Mouse (Mus musculus): Measurements from ENCODE around the gene Ric8b. TPM values are rescaled to one million over a fixed set of nuclear protein-coding genes. Genes with fewer than 3 reads are reported as not detected.
A peak's percentile ranks its signal among the peaks of the same experiment; 100 is the strongest.

Gene Ric8b
- polyA plus RNA-seq, 1 experiment from 2014 or later, result 31.0 TPM

GRCm38 (mm10) chr10:84997571-84998224 is 80.3 kb downstream of the Ric8b start:
- WGBS, result 68% methylated on average over 10 of the region's 10 CpGs
- peaks cover 16% of the 10 kb centered on the region; the same call in 1 of the 2 replicates for H3K4me1 ChIP-seq

GRCm38 (mm10) chr10:84998225-84998579 is 80.8 kb downstream of the Ric8b start:
- 83% methylated on average over 1 of the region's 1 CpGs for WGBS

More at GRCm38 (mm10) chr10:84997571-84998224, 80.3 kb downstream of the Ric8b start:
- Histone ChIP-seq H3K27ac (no peak overlapping the region), H3K9me3 (no peaks in the 10 kb centered on the region), H3K36me3 (replicated peaks) (peaks cover 12% of the 10 kb centered on the region), H3K4me2 (no peak overlapping the region), H3K9ac (no peak overlapping the region), H3K4me3 (replicated peaks) (no peak overlapping the region), H3K27me3 (peaks cover 3% of the 10 kb centered on the region; the same call in 1 of the 2 replicates)
- ATAC-seq (ENCODE audit: low FRiP score), result no peak

GRCm38 (mm10) chr10:85001920-85002319 is 84.5 kb downstream of the Ric8b start:
- Histone ChIP-seq H3K9me3 (no peaks in the 10 kb centered on the region), H3K27me3 (peaks cover 39% of the 10 kb centered on the region), H3K4me3 (replicated peaks) (no peak overlapping the region), H3K9ac (no peak overlapping the region), H3K27ac (no peak overlapping the region), H3K36me3 (replicated peaks) (0 out of 2 replicates have a peak, but pooled peaks cover 4% of the 10 kb centered on the region), H3K4me2 (no peak overlapping the region), H3K4me1 (peaks cover 14% of the 10 kb centered on the region; the same call in 1 of the 2 replicates)
- 86% methylated on average over 7 of the region's 7 CpGs for WGBS
- ATAC-seq (ENCODE audit: low FRiP score), result no peak

More at GRCm38 (mm10) chr10:84998225-84998579, 80.8 kb downstream of the Ric8b start:
- peaks cover 4% of the 10 kb centered on the region; the same call in 1 of the 2 replicates for H3K27me3 ChIP-seq
- peaks cover 16% of the 10 kb centered on the region; the same call in 1 of the 2 replicates for H3K4me1 ChIP-seq
- H3K36me3 ChIP-seq (replicated peaks), result peaks cover 11% of the 10 kb centered on the region; the same call in 1 of the 2 replicates
- H3K4me3 ChIP-seq (replicated peaks), result no peak overlapping the region
- ATAC-seq (ENCODE audit: low FRiP score), result no peak
- no peak overlapping the region for H3K4me2 ChIP-seq
- no peaks in the 10 kb centered on the region for H3K9me3 ChIP-seq
- no peak overlapping the region for H3K27ac ChIP-seq
- H3K9ac ChIP-seq, result no peak overlapping the region

GRCm38 (mm10) chr10:85003190-85004026 is 86.0 kb downstream of the Ric8b start:
- WGBS, result 93% methylated on average over 7 of the region's 7 CpGs
- Histone ChIP-seq H3K9me3 (no peaks in the 10 kb centered on the region), H3K9ac (no peak overlapping the region), H3K36me3 (replicated peaks) (0 out of 2 replicates have a peak, but pooled peaks cover 4% of the 10 kb centered on the region), H3K27ac (no peak overlapping the region), H3K4me3 (replicated peaks) (no peak overlapping the region), H3K4me2 (no peak overlapping the region), H3K27me3 (peaks cover 43% of the 10 kb centered on the region), H3K4me1 (peaks cover 8% of the 10 kb centered on the region)
- no peak for ATAC-seq (ENCODE audit: low FRiP score)

GRCm38 (mm10) chr10:85006573-85007310 is 89.3 kb downstream of the Ric8b start:
- Histone ChIP-seq H3K27ac (no peak overlapping the region), H3K4me2 (no peak overlapping the region), H3K27me3 (peaks cover 69% of the 10 kb centered on the region), H3K36me3 (replicated peaks) (peaks cover 9% of the 10 kb centered on the region), H3K4me1 (peaks cover 13% of the 10 kb centered on the region), H3K9ac (no peak overlapping the region), H3K9me3 (no peaks in the 10 kb centered on the region), H3K4me3 (replicated peaks) (no peak overlapping the region)
- no peak for ATAC-seq (ENCODE audit: low FRiP score)
- WGBS, result 75% methylated on average over 7 of the region's 7 CpGs

- Histone ChIP-seq H3K4me1 (peaks cover 16% of the 10 kb centered on the region), H3K4me3 (replicated peaks) (no peak overlapping the region), H3K9me3 (no peaks in the 10 kb centered on the region), H3K4me2 (no peak overlapping the region), H3K27me3 (peaks cover 79% of the 10 kb centered on the region), H3K9ac (no peak overlapping the region), H3K36me3 (replicated peaks) (peaks cover 9% of the 10 kb centered on the region), H3K27ac (no peak overlapping the region; the same call in 1 of the 2 replicates)
- peak; percentile 54; the same call in 1 of the 2 replicates for ATAC-seq (ENCODE audit: low FRiP score)
- WGBS, result 25% methylated on average over 11 of the region's 11 CpGs
These were observed 90.7 kb downstream of the Ric8b start for GRCm38 (mm10) chr10:85007861-85008840.

GRCm38 (mm10) chr10:85011066-85011465 is 93.7 kb downstream of the Ric8b start:
- WGBS, result 77% methylated on average over 2 of the region's 2 CpGs
- Histone ChIP-seq H3K4me1 (peaks cover 44% of the 10 kb centered on the region), H3K36me3 (replicated peaks) (peaks cover 13% of the 10 kb centered on the region), H3K9me3 (no peaks in the 10 kb centered on the region), H3K27ac (no peak overlapping the region), H3K9ac (no peak overlapping the region), H3K27me3 (peaks cover 69% of the 10 kb centered on the region), H3K4me2 (no peak overlapping the region), H3K4me3 (replicated peaks) (no peak overlapping the region)
- no peak for ATAC-seq (ENCODE audit: low FRiP score)

- Histone ChIP-seq H3K9ac (no peak overlapping the region), H3K4me2 (no peak overlapping the region), H3K4me3 (replicated peaks) (no peak overlapping the region), H3K36me3 (replicated peaks) (peaks cover 27% of the 10 kb centered on the region), H3K27ac (no peak overlapping the region), H3K4me1 (peaks cover 35% of the 10 kb centered on the region), H3K27me3 (peaks cover 75% of the 10 kb centered on the region), H3K9me3 (no peaks in the 10 kb centered on the region)
- WGBS, result 4% methylated on average over 1 of the region's 1 CpGs
- ATAC-seq (ENCODE audit: low FRiP score), result peak; percentile 67
These were observed 96.0 kb downstream of the Ric8b start for GRCm38 (mm10) chr10:85013464-85013863.

GRCm38 (mm10) chr10:85013924-85014428 is 96.6 kb downstream of the Ric8b start:
- Histone ChIP-seq H3K9me3 (no peaks in the 10 kb centered on the region), H3K4me2 (no peak overlapping the region), H3K4me1 (peaks cover 31% of the 10 kb centered on the region), H3K27ac (peak overlapping the region; percentile 14; the same call in 1 of the 2 replicates), H3K27me3 (peaks cover 80% of the 10 kb centered on the region), H3K9ac (no peak overlapping the region), H3K4me3 (replicated peaks) (no peak overlapping the region), H3K36me3 (replicated peaks) (peaks cover 32% of the 10 kb centered on the region)
- WGBS, result 16% methylated on average over 8 of the region's 8 CpGs
- ATAC-seq (ENCODE audit: low FRiP score), result no peak; the same call in 1 of the 2 replicates

GRCm38 (mm10) chr10:85014456-85014976 is 97.1 kb downstream of the Ric8b start:
- no peak overlapping the region for H3K4me3 ChIP-seq (replicated peaks)
- peaks cover 37% of the 10 kb centered on the region for H3K36me3 ChIP-seq (replicated peaks)
- no peak overlapping the region for H3K4me2 ChIP-seq
- no peaks in the 10 kb centered on the region for H3K9me3 ChIP-seq
- WGBS, result 6% methylated on average over 9 of the region's 9 CpGs
- no peak for ATAC-seq (ENCODE audit: low FRiP score)
- H3K27ac ChIP-seq, result no peak overlapping the region
- no peak overlapping the region for H3K9ac ChIP-seq
- H3K4me1 ChIP-seq, result peaks cover 31% of the 10 kb centered on the region
- peaks cover 80% of the 10 kb centered on the region for H3K27me3 ChIP-seq
